Mouse (Mus musculus) neural tube, embryonic 11.5 days (tissue): ENCODE results near the gene Lama5. TPM values are rescaled to one million over a fixed set of nuclear protein-coding genes. Genes with fewer than 3 reads are reported as not detected.

Source experiments
- ATAC-seq: fragments of 200-750 bp; cut with Nextera tagmentation; 2 replicates; pipeline ENCODE4 v1.8.0; 2017; ENCODE audit warnings: moderate number of reproducible peaks, mild to moderate bottlenecking, moderate TSS enrichment, moderate library complexity; ENCODE audit not compliant: insufficient read depth, low FRiP score, low TSS enrichment
- DNase-seq: peaks from one replicate; pipeline ENCODE4 v3.0.0-alpha.2; 2015; ENCODE audit warnings: low spot score
- H3K27ac ChIP-seq: fragments of 300-500 bp; sonication (generic); 2 replicates; pipeline ENCODE4 v1.5.1; 2014; ENCODE audit warnings: low read depth, mild to moderate bottlenecking, low read length
- H3K27me3 ChIP-seq: fragments of 300-500 bp; sonication (generic); 2 replicates; pipeline ENCODE4 v1.6.1; 2014; ENCODE audit warnings: mild to moderate bottlenecking, low read length, mixed read lengths; ENCODE audit not compliant: control insufficient read depth, insufficient read depth
- H3K36me3 ChIP-seq: fragments of 300-500 bp; sonication (generic); 2 replicates; pipeline ENCODE4 v1.6.1; 2014; ENCODE audit warnings: mild to moderate bottlenecking, low read length, moderate library complexity, mixed read lengths; ENCODE audit not compliant: control insufficient read depth, insufficient read depth
- H3K4me1 ChIP-seq: fragments of 300-500 bp; sonication (generic); 2 replicates; pipeline ENCODE4 v1.6.1; 2014; ENCODE audit warnings: low read length, mixed read lengths; ENCODE audit not compliant: control insufficient read depth, insufficient read depth
- H3K4me2 ChIP-seq: fragments of 300-500 bp; sonication (generic); 2 replicates; pipeline ENCODE4 v1.6.1; 2014; ENCODE audit warnings: low read depth, mild to moderate bottlenecking, moderate library complexity
- H3K4me3 ChIP-seq: fragments of 300-500 bp; sonication (generic); 2 replicates; pipeline ENCODE4 v1.5.1; 2014; ENCODE audit warnings: low read depth, low read length
- H3K9ac ChIP-seq: fragments of 300-500 bp; sonication (generic); 2 replicates; pipeline ENCODE4 v1.6.1; 2014; ENCODE audit warnings: mild to moderate bottlenecking, low read length
- H3K9me3 ChIP-seq: fragments of 300-500 bp; sonication (generic); 2 replicates; pipeline ENCODE4 v1.6.1; 2016; ENCODE audit warnings: low read length; ENCODE audit not compliant: control insufficient read depth
- WGBS: fragments of 180-500 bp; shearing (Covaris S2); extraction: QIAGEN DNeasy Blood & Tissue Kit; methylation state at CpG from one replicate; pipeline ENCODE4 v1.1.7; 2014; 5-methylcytosine and 5-hydroxymethylcytosine counted together
- microRNA-seq: library from miRNA; unstranded; fragments of <30 nt; microRNA quantifications from one replicate; pipeline ENCODE4, GENCODE M21; 2016
- polyA plus RNA-seq: library from polyadenylated mRNA; unstranded; fragments of >200 nt; fragmentation: Nextera tagmentation; extraction: Ambion mirVana; gene quantifications from 2 replicates; pipeline ENCODE4 v1.2.1, GENCODE M21; 2014

Gene Lama5
- polyA plus RNA-seq, 1 experiment from 2014 or later = 4.4 TPM

DNA sequence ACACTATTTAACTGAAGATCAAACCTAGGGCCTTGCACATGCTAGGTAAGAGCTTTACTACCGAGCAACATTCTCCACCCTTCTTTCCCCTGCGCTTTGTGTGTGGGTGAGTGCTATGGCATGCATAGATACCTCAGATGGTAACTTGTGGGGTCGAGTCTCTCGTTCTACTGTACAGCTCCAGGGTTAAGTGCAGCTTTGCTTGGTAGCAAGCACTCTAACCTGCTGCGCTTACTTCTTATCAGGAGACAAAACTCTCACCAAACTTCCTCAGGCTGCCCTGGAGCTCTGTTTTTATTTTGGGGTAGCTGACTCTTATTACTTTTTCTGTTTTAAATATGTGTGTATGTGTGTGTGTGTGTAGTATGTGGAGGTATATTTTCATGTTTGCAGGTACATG lies 90.2 kb downstream of the Lama5 start:
- no peak overlapping the region for H3K27ac ChIP-seq
- no peaks in the 10 kb centered on the region for H3K9me3 ChIP-seq
- H3K9ac ChIP-seq = no peak overlapping the region
- ATAC-seq (no peak), DNase-seq (no peak)
- H3K4me3 ChIP-seq = no peak overlapping the region
- H3K4me1 ChIP-seq = no peaks in the 10 kb centered on the region
- H3K4me2 ChIP-seq = no peak overlapping the region
- 86% methylated on average over 5 of the region's 5 CpGs for WGBS
- H3K36me3 ChIP-seq = no peaks in the 10 kb centered on the region
- H3K27me3 ChIP-seq = no peaks in the 10 kb centered on the region

DNA sequence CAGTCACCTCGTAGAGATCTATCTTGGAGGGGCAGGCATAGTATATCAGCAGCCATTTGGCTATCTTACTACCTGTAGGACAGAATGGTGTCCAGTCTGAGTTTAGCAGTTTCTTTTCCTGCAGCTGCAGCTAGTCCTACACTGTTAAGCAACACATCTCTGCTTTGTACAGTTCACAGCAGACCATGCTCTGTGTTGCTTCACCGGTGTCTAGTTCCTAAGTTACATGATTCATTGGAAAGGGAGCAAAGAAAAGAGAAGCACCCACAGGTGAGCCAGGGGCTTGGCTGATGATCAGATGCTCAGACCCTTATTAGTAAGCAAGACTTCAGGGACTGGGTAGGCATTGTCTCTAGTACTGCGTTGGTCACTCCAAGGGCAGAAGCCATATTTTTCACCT lies 91.7 kb downstream of the Lama5 start:
- DNase-seq = no peak
- H3K27ac ChIP-seq = no peak overlapping the region
- no peak overlapping the region for H3K4me2 ChIP-seq
- H3K27me3 ChIP-seq = no peaks in the 10 kb centered on the region
- no peaks in the 10 kb centered on the region for H3K4me1 ChIP-seq
- H3K4me3 ChIP-seq = no peak overlapping the region
- no peak for ATAC-seq
- H3K36me3 ChIP-seq = no peaks in the 10 kb centered on the region
- WGBS = 86% methylated on average over 3 of the region's 3 CpGs
- no peaks in the 10 kb centered on the region for H3K9me3 ChIP-seq
- H3K9ac ChIP-seq = no peak overlapping the region

DNA sequence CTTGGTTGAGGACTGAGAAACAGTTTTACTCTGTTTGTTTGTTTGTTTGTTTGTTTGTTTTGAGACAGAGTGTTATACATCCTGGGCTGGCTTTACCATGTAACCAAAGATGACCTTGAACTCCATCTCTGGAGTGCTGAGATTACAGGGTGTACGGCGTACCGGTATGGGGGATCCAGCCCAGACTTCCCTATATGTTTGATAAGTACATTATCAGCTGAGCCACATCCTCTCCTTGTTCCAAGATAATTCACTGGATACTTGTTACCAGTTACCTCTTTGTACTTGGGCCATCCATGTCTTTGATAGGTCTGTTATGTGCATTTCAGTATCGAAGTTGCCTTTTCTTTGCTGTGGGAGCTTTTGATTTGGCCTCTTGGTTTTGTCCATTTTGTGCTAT lies 92.4 kb downstream of the Lama5 start:
- H3K27ac ChIP-seq = no peak overlapping the region
- no peaks in the 10 kb centered on the region for H3K4me1 ChIP-seq
- H3K4me3 ChIP-seq = no peak overlapping the region
- H3K27me3 ChIP-seq = no peaks in the 10 kb centered on the region
- H3K36me3 ChIP-seq = no peaks in the 10 kb centered on the region
- no peak overlapping the region for H3K4me2 ChIP-seq
- ATAC-seq (no peak), DNase-seq (no peak)
- no peak overlapping the region for H3K9ac ChIP-seq
- WGBS = 97% methylated on average over 4 of the region's 4 CpGs
- no peaks in the 10 kb centered on the region for H3K9me3 ChIP-seq

DNA sequence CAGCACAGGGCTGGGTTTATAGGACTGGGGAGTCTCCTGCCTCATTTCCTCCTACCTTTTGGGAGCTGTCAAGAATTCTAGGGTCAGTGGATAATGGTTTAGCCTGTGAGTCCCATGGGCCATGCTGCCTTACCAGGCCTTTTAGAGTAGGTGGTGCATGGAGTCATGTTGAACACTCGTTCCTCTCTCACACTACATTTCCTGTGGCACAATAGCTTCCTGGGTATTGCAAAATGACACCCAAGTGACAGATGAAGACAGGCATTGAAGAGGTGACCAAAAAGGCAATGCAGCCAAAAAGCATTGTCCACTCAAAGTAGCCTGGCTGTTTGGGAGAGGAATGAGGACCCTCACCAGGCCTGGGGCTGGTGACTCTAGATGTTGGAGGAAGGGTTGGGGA lies 98.0 kb downstream of the Lama5 start:
- no peak overlapping the region for H3K4me2 ChIP-seq
- H3K9me3 ChIP-seq = no peaks in the 10 kb centered on the region
- DNase-seq = no peak
- 56% methylated on average over 1 of the region's 1 CpGs for WGBS
- no peak overlapping the region for H3K9ac ChIP-seq
- H3K36me3 ChIP-seq = no peaks in the 10 kb centered on the region
- no peak overlapping the region for H3K4me3 ChIP-seq
- no peaks in the 10 kb centered on the region for H3K27me3 ChIP-seq
- H3K27ac ChIP-seq = no peak overlapping the region
- no peak for ATAC-seq
- H3K4me1 ChIP-seq = peaks cover 15% of the 10 kb centered on the region; the same call in 1 of the 2 replicates

Small RNA genes lying within 50 kb of the gene (microRNA-seq; reads per million reads assigned to microRNA genes)
- gene Mir3091 (0.78 reads per million), gene Mir7005 (not detected)

Other genes starting within 250 kb of the Lama5 start
- 5.5 and 6.2 TPM in 2 replicates for gene Taf4, start 249.2 kb downstream of the Lama5 start, polyA plus RNA-seq
- gene Lsm14b, start 200.9 kb downstream of the Lama5 start, polyA plus RNA-seq = 10.1 and 11.6 TPM in 2 replicates
- gene Psma7, start 183.4 kb downstream of the Lama5 start, polyA plus RNA-seq = 770 and 786 TPM in 2 replicates
- gene Ss18l1, start 183.3 kb downstream of the Lama5 start, polyA plus RNA-seq = 19.2 and 20.9 TPM in 2 replicates
- gene Mtg2, start 155.3 kb downstream of the Lama5 start, polyA plus RNA-seq = 26.5 and 31.8 TPM in 2 replicates
- 1.4 and 2.0 TPM in 2 replicates for gene Hrh3, start 121.4 kb downstream of the Lama5 start, polyA plus RNA-seq
- gene Osbpl2, start 106.6 kb downstream of the Lama5 start, polyA plus RNA-seq = 43.5 and 43.7 TPM in 2 replicates
- 195 and 198 TPM in 2 replicates for gene Adrm1, start 54.4 kb downstream of the Lama5 start, polyA plus RNA-seq
- gene Rps21, start 31.5 kb upstream of the Lama5 start, polyA plus RNA-seq = 478 and 494 TPM in 2 replicates
- gene Cables2, start 47.6 kb upstream of the Lama5 start, polyA plus RNA-seq = 17.7 and 22.9 TPM in 2 replicates
- 0.09 TPM in 1 of 2 replicates, not detected in the other for gene Rbbp8nl, start 64.0 kb upstream of the Lama5 start, polyA plus RNA-seq
- gene Gata5, start 108.8 kb upstream of the Lama5 start, polyA plus RNA-seq = 0.16 and 0.19 TPM in 2 replicates
- 3.6 and 6.2 TPM in 2 replicates for gene Slco4a1, start 230.4 kb upstream of the Lama5 start, polyA plus RNA-seq